13 mouse cellular contexts compared by ENCODE assay signal in genomic region chr7:79534819-79535218, GRCm38 (mm10).
DNase-seq lines count a peak whose midpoint lies in the region; ATAC-seq and TF ChIP-seq lines count a peak whose summit lies in the region.
"Had no signal": no experiment of that assay in that cellular context is flagged by ENCODE, and none has a peak within 500 bp of the region (broad histone marks: within the 10 kb centered on the region; RNA-seq: fewer than 3 reads in every experiment).

No protein-coding gene starts in this region.

- H3K4me2 ChIP-seq in embryonic facial prominence, embryonic 12.5 days (replicated peaks) = peak overlapping the region; percentile 62; the same call in 1 of the 2 replicates
- H3K4me2 ChIP-seq in hindbrain, embryonic 11.5 days (replicated peaks; ENCODE audit: low read depth, low read length) = 0 out of 2 replicates have a peak overlapping the region, but pooled peaks have one; percentile 70
- H3K4me2 ChIP-seq in midbrain, embryonic 14.5 days (ENCODE audit: low read length) = peak overlapping the region; percentile 90

- H3K27me3 ChIP-seq in E14TG2a.4 (ENCODE audit: insufficient read depth, low read length) = peaks cover 99% of the 10 kb centered on the region
- peaks cover 99% of the 10 kb centered on the region for H3K27me3 ChIP-seq in embryonic facial prominence, embryonic 12.5 days
- peaks cover 39% of the 10 kb centered on the region for H3K27me3 ChIP-seq in hindbrain, embryonic 11.5 days (ENCODE audit: control insufficient read depth, insufficient read depth, low read length)
- peaks cover 17% of the 10 kb centered on the region for H3K27me3 ChIP-seq in midbrain, embryonic 14.5 days (ENCODE audit: control insufficient read depth, insufficient read depth, low read length)

- ATAC-seq in embryonic facial prominence, embryonic 12.5 days (ENCODE audit: insufficient number of reproducible peaks, insufficient read depth, low FRiP score, low TSS enrichment) = no peak
- peak; percentile 39 for ATAC-seq in hindbrain, embryonic 11.5 days (ENCODE audit: low FRiP score)
- peak; percentile 26 for ATAC-seq in midbrain, embryonic 14.5 days (ENCODE audit: low FRiP score, low TSS enrichment)
- no peak for ATAC-seq in megakaryocyte-erythroid progenitor cell, adult 5-6 weeks (replicated peaks; ENCODE audit: low FRiP score, low TSS enrichment, poor library complexity, severe bottlenecking)
- no peak for ATAC-seq in inflammation-experienced regulatory T-cells, adult 6 months

- no peak for DNase-seq in hindbrain, embryonic 11.5 days (ENCODE audit: low spot score)
- DNase-seq in midbrain, embryonic 14.5 days = peak; percentile 61
- no peak for DNase-seq in kidney, adult 11 months
- no peak for DNase-seq in spleen, postnatal 36 days (ENCODE audit: low spot score in 2 of 2)
- DNase-seq: adrenal gland, adult 8-10 months; heart, adult 2 months; lung, adult 2 months; thymus, postnatal 36 days had no signal

- peak overlapping the region; percentile 82 for H3K4me3 ChIP-seq in E14TG2a.4 (replicated peaks; ENCODE audit: low read length)
- 0 out of 2 replicates have a peak overlapping the region, but pooled peaks have one; percentile 33 for H3K4me3 ChIP-seq in embryonic facial prominence, embryonic 12.5 days
- no peak overlapping the region for H3K4me3 ChIP-seq in hindbrain, embryonic 11.5 days (ENCODE audit: low read depth, low read length)
- peak overlapping the region; percentile 46; the same call in 1 of the 2 replicates for H3K4me3 ChIP-seq in midbrain, embryonic 14.5 days (replicated peaks; ENCODE audit: low read depth, low read length)

- no peaks in the 10 kb centered on the region for H3K9me3 ChIP-seq in E14TG2a.4 (ENCODE audit: low read length)
- no peaks in the 10 kb centered on the region for H3K9me3 ChIP-seq in embryonic facial prominence, embryonic 12.5 days
- H3K9me3 ChIP-seq in hindbrain, embryonic 11.5 days (ENCODE audit: control insufficient read depth, low read length) = no peaks in the 10 kb centered on the region
- no peaks in the 10 kb centered on the region for H3K9me3 ChIP-seq in midbrain, embryonic 14.5 days (ENCODE audit: control insufficient read depth, low read length)
- H3K9me3 ChIP-seq: stomach, embryonic 15.5 days had no signal

- WGBS in embryonic facial prominence, embryonic 12.5 days = 7% methylated on average over 7 of the region's 7 CpGs
- WGBS in hindbrain, embryonic 11.5 days = 0% methylated on average over 7 of the region's 7 CpGs
- 3% methylated on average over 7 of the region's 7 CpGs for WGBS in midbrain, embryonic 14.5 days

- H3K4me1 ChIP-seq in E14TG2a.4 (replicated peaks; ENCODE audit: low read depth, low read length) = peaks cover 52% of the 10 kb centered on the region
- H3K4me1 ChIP-seq in embryonic facial prominence, embryonic 12.5 days = peaks cover 11% of the 10 kb centered on the region
- peaks cover 28% of the 10 kb centered on the region for H3K4me1 ChIP-seq in hindbrain, embryonic 11.5 days (replicated peaks; ENCODE audit: control insufficient read depth, insufficient read depth, low read length)
- peaks cover 33% of the 10 kb centered on the region for H3K4me1 ChIP-seq in midbrain, embryonic 14.5 days (ENCODE audit: control insufficient read depth, insufficient read depth, low read length)

- no peak for TF ChIP-seq CTCF in E14TG2a.4 (conservative IDR thresholded peaks at IDR 0.05; ENCODE audit: low read length)

- H3K9ac ChIP-seq in embryonic facial prominence, embryonic 12.5 days = no peak overlapping the region
- peak overlapping the region; percentile 43; the same call in 1 of the 2 replicates for H3K9ac ChIP-seq in hindbrain, embryonic 11.5 days (ENCODE audit: low read depth, low read length)
- H3K9ac ChIP-seq in midbrain, embryonic 14.5 days (replicated peaks; ENCODE audit: low read length) = peak overlapping the region; percentile 70; the same call in 1 of the 2 replicates
- H3K9ac ChIP-seq: stomach, embryonic 15.5 days had no signal

- H3K36me3 ChIP-seq in E14TG2a.4 (ENCODE audit: insufficient read depth, low read length) = no peaks in the 10 kb centered on the region
- no peaks in the 10 kb centered on the region for H3K36me3 ChIP-seq in embryonic facial prominence, embryonic 12.5 days
- H3K36me3 ChIP-seq in hindbrain, embryonic 11.5 days (ENCODE audit: control insufficient read depth, insufficient read depth, low read length) = no peaks in the 10 kb centered on the region
- peaks cover 15% of the 10 kb centered on the region; the same call in 1 of the 2 replicates for H3K36me3 ChIP-seq in midbrain, embryonic 14.5 days (ENCODE audit: control insufficient read depth, insufficient read depth, low read length)
- H3K36me3 ChIP-seq: stomach, embryonic 15.5 days had no signal

- H3K27ac ChIP-seq in embryonic facial prominence, embryonic 12.5 days = no peak overlapping the region
- peak overlapping the region; percentile 97 for H3K27ac ChIP-seq in hindbrain, embryonic 11.5 days (ENCODE audit: low read depth, low read length)
- peak overlapping the region; percentile 91 for H3K27ac ChIP-seq in midbrain, embryonic 14.5 days (replicated peaks; ENCODE audit: low read depth, low read length)
- H3K27ac ChIP-seq: heart, adult 2 months; stomach, embryonic 15.5 days had no signal

Comparison
In these comparisons a context has a peak if more than half of its experiments do, and no peak if none do; other contexts are left out.
1. ATAC-seq: peak in hindbrain, embryonic 11.5 days (single experiment) and midbrain, embryonic 14.5 days (single experiment); none in embryonic facial prominence, embryonic 12.5 days (single experiment), megakaryocyte-erythroid progenitor cell, adult 5-6 weeks (single experiment) and inflammation-experienced regulatory T-cells, adult 6 months (single experiment).
2. Peak in every context shown above with its lines, with median percentiles within 50 percentile points of each other: H3K4me2 ChIP-seq.